Mouse (Mus musculus) heart, postnatal 25 days (tissue): Measurements from ENCODE around the gene Gm13287. TPM values are rescaled to one million over a fixed set of nuclear protein-coding genes. Genes with fewer than 3 reads are reported as not detected.
A peak's percentile ranks its signal among the peaks of the same experiment; 100 is the strongest.
"Not testable (repeated sequence)": the region's sequence is repeated elsewhere in the genome, so short reads cannot be mapped to it uniquely, and the experiment has no call there.

Experiments
- DNase-seq: peaks from one replicate; pipeline ENCODE4 v3.0.0; 2022; ENCODE audit warnings: low spot score
- intact Hi-C: fragments of 180-260 bp; cut with DNase I; formaldehyde crosslinking; loops from one replicate; pipeline ENCODE4 v1.15.1; 2025
- total RNA-seq, 2 experiments: library from RNA; stranded (reverse); gene quantifications; 2 replicates each; pipeline ENCODE4 v1.2.3; 2021

Gm13287 gene
- total RNA-seq, 2 experiments from 2014 or later: not detected

GRCm38 (mm10) chr4:88793936-88794675 lies 8.9 kb upstream of the Gm13287 start, which contains the start of gene Gm13275:
Gm13275 (plus strand) TSS chr4:88794487.
- DNase-seq: peak; percentile 76
- intact Hi-C loops: not testable (repeated sequence)

DNA sequence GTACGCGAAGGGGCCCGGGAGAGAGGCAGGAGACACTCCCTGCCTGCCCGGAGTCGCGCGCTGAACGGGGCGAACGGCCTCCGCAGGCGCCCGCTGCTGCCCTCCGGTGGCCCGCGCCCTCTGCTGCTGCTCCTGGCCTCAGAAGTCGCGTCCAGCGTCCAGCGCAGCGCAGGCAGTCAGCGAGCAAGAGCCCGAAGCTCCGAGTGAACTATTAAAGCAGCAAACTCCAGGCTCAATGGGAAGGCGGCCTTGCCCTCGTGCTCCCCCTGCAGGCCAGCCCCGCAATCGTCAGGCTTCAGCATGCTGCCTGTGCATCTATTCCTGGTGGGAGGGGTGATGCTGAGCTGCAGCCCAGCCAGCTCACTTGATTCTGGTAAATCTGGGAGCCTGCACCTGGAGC lies 6.0 kb upstream of the Gm13287 start, which contains the start of gene Gm13279:
Gene Gm13279 (plus strand): TSS at position 301 of the 400 bp plus-strand sequence.
- DNase-seq, intact Hi-C loops: not testable (repeated sequence)

DNA sequence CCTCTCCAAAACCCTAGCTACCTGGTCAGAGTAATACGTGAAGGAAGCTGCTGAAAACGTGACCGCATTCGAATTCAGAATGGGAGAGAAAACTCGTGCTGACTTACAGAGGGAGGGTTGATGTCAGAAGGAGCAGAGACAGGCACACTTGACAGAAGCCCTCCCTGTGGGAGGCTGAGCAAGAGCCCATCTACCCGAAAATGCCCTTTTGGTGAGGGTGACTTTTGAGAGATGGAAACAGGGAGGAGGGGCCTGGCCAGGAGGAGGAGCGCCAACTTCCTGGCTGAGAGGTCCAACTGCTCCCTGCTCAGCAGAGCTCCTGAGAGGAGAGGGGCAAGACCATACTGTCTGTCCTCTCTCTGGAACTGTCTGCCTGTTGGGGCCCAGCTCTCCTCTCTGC lies 3.7 kb upstream of the Gm13287 start, which contains the start of gene Gm13285:
Gene Gm13285 (plus strand): TSS at position 301 of the 400 bp plus-strand sequence.
- DNase-seq, intact Hi-C loops: not testable (repeated sequence)

DNA sequence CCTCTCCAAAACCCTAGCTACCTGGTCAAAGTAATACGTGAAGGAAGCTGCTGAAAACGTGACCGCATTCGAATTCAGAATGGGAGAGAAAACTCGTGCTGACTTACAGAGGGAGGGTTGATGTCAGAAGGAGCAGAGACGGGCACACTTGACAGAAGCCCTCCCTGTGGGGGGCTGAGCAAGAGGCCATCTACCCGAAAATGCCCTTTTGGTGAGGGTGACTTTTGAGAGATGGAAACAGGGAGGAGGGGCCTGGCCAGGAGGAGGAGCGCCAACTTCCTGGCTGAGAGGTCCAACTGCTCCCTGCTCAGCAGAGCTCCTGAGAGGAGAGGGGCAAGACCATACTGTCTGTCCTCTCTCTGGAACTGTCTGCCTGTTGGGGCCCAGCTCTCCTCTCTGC lies 2.2 kb downstream of the Gm13287 start, which contains the start of gene Gm13288:
Gene Gm13288 (plus strand): TSS at position 301 of the 400 bp plus-strand sequence.
- intact Hi-C loops: not testable (repeated sequence)

DNA sequence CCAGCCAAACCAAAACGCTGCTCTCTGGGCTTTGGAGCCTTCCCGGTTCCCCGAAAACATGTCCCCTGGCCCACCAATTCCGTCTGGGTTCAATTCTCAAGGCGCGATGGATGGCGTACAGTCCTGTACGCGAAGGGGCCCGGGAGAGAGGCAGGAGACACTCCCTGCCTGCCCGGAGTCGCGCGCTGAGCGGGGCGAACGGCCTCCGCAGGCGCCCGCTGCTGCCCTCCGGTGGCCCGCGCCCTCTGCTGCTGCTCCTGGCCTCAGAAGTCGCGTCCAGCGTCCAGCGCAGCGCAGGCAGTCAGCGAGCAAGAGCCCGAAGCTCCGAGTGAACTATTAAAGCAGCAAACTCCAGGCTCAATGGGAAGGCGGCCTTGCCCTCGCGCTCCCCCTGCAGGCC lies 2.7 kb downstream of the Gm13287 start:
- intact Hi-C loops: not testable (repeated sequence)
- DNase-seq: peak; percentile 21

More for the DNA sequence above, 2.2 kb downstream of the Gm13287 start, which contains the start of gene Gm13288:
- DNase-seq: not testable (repeated sequence)

GRCm38 (mm10) chr4:88815928-88816327 lies 12.9 kb downstream of the Gm13287 start, which contains the start of gene Ifna7:
Ifna7 (plus strand) TSS chr4:88816228.
- DNase-seq: no peak
- intact Hi-C loops: no loop called here

GRCm38 (mm10) chr4:88819659-88820058 lies 16.6 kb downstream of the Gm13287 start, which contains the start of gene Ifna11:
Ifna11 (plus strand) TSS chr4:88819959.
- no peak for DNase-seq

DNA sequence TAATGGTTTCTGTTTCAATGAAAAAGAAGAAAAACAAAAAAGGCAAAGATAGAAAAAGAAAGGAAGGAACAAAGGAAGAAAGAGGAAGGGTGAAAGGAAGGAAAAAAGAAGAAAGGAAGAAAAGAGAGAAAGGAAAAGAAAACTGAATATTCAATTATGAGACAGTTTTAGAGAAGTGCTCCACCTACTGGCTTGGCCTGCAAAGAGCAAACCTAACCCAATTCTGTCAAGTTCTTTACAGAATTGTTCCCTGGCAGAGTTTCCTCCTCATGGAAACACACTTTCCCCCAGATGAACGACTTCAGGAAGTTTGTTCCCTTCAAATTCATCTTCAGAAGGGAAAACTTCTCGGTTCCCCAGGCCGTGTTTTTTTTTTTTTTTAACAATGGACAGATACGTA lies 19.9 kb downstream of the Gm13287 start:
- intact Hi-C loops: loop anchor here (5.0 kb wide), 1 partner anchor 141 kb away; the partner anchor contains the start of gene Ifna2
- DNase-seq: no peak

More at GRCm38 (mm10) chr4:88819659-88820058, 16.6 kb downstream of the Gm13287 start, which contains the start of gene Ifna11:
- intact Hi-C loops: loop anchor here (5.0 kb wide), 1 partner anchor 137 kb away; the partner anchor contains the start of gene Ifna2

- intact Hi-C loops: not testable (repeated sequence)
Observed at GRCm38 (mm10) chr4:88827116-88827515, 24.1 kb downstream of the Gm13287 start, which contains the start of gene Ifna6. Ifna6 (plus strand) TSS chr4:88827416.

DNA sequence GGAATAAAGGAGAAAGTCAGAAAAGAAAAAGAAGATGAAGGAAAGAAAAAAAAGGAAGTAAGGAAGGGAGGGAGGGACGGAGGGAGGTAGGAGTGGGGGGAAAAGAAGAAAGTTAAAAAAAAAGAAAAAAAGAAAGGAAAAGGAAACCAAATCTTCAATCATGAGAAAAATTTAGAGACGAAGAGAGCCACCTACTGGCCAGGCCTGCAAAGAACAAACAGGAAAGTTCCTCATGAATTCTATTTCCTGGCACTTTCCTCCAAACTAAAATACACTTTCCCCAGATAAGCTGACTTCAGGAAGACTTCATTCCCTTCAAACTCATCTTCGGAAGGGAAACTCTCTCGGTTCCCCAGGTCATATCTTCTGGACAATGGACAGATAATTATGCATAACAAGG lies 27.5 kb downstream of the Gm13287 start:
- DNase-seq: no peak

More at GRCm38 (mm10) chr4:88827116-88827515, 24.1 kb downstream of the Gm13287 start, which contains the start of gene Ifna6:
- DNase-seq: not testable (repeated sequence)

GRCm38 (mm10) chr4:88835225-88835624 lies 32.2 kb downstream of the Gm13287 start, which contains the start of gene Ifna5:
Ifna5 (plus strand) TSS chr4:88835525.
- intact Hi-C loops, DNase-seq: not testable (repeated sequence)

More for the DNA sequence above, 27.5 kb downstream of the Gm13287 start:
- intact Hi-C loops: no loop called here

DNA sequence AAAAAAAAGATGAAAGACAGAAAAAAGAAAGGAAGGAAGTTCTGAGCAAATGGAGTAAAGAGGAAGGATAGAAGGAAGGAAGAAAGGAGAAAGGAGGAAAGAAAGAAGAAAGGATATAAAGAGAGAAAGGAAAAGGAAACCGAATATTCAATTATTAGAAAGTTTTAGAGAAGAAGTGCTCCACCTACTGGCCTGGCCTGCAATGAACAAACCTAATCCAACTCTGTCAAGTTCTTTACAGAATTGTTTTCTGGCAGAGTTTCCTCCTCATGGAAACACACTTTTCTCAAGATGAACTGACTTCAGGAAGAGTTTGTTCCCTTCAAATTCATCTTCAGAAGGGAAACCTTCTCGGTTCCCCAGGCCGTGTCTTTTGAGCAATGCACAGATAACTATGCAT lies 35.8 kb downstream of the Gm13287 start:
- intact Hi-C loops: no loop called here
- DNase-seq: no peak

GRCm38 (mm10) chr4:88840058-88840457 lies 37.0 kb downstream of the Gm13287 start:
- intact Hi-C loops: no loop called here
- DNase-seq: no peak

DNA sequence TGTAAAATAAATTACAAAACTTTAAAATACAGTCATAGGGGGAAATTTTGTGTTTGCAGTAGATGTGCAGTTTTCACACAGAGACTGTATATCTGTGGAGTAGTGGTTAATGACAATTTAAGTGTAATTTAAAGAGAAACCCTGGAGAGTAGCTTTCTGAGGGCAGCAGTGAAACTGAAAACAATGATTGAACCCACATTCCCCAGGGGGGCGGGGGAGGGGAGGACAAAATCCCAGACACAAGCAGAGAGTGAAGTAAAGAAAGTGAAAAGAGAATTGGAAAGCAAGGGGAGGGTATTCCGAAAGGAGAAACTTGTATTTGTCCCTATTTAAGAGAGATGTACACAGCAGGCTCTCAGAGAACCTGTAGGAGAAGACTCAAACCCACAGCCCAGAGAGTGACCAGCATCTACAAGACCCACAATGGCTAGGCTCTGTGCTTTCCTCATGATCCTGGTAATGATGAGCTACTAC lies 38.4 kb downstream of the Gm13287 start, which contains the start of gene Ifna4:
Gene Ifna4 (plus strand): TSS at position 424 of the 474 bp plus-strand sequence.
- intact Hi-C loops: no loop called here
- no peak for DNase-seq

GRCm38 (mm10) chr4:88845334-88845733 lies 42.3 kb downstream of the Gm13287 start:
- DNase-seq: no peak
- intact Hi-C loops: no loop called here

DNA sequence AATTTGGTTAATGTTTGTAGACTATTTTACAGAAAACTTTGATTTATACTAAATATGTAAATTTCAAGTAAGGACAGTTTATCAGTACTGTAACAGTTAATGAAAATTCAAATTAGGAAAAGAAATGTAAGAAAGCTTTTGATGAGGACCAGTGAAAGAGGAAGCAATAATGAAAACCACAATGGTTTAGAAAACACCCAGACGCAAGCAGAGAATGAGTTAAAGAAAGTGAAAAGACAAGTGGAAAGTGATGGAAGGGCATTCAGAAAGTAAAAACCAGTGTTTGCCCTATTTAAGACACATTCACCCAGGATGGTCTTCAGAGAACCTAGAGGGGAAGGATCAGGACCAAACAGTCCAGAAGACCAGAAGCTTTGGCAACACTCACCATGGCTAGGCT lies 46.6 kb downstream of the Gm13287 start, which contains the start of gene Ifna1:
Gene Ifna1 (plus strand): TSS at position 390 of the 400 bp plus-strand sequence.
- DNase-seq: no peak
- intact Hi-C loops: no loop called here

GRCm38 (mm10) chr4:88851026-88851763 lies 48.1 kb downstream of the Gm13287 start:
- intact Hi-C loops: no loop called here
- no peak for DNase-seq
